Mouse (Mus musculus) heart, adult 2 months (tissue): ENCODE measurements at regions not wholly inside any gene's neighbourhood (a gene's known extent, or its start where the extent isn't known, plus 50 kb on each side); places are given as distances from the start of the nearest gene placed in this dataset.

Experiments used
- CTCF ChIP-seq: fragments of 200-600 bp; IDR thresholded peaks from 2 replicates; pipeline ENCODE4 v1.8.1; 2022; ENCODE audit warnings: antibody characterized with exemption, mild to moderate bottlenecking, moderate library complexity
- EP300 ChIP-seq: fragments of 200-500 bp; IDR thresholded peaks from 2 replicates; pipeline ENCODE4 v1.6.1; 2011; ENCODE audit warnings: low read depth, low read length, control low read depth; ENCODE audit not compliant: insufficient read depth
- POLR2A ChIP-seq: fragments of 200-500 bp; IDR thresholded peaks from 2 replicates; pipeline ENCODE4 v1.6.1; 2011; ENCODE audit warnings: mild to moderate bottlenecking, low read depth, low read length, control low read depth; ENCODE audit not compliant: insufficient read depth

DNA sequence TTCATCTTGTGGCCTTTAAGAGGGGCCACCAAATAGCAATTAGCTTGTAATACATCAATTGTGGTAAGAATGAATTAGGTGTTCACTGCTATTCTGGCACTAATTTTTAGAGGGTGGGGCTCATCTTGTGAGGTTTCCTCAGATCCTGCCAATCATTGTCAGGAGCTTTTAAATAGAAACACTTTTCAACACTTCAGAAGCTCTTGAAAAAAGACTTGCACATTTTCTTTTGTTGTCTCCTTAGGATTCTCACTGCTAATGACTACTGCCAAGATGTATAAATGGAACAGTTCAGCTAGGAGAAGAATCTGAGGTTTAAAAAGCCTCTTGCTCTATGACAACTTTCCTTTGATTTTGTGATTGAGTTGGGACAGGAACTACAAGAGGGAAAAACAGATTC is 572.4 kb downstream of the Cetn3 start:
- no peak for TF ChIP-seq CTCF
- TF ChIP-seq EP300 = no peak
- TF ChIP-seq POLR2A = no peak
